Mouse (Mus musculus) midbrain, embryonic 13.5 days (tissue): ENCODE data around the gene Susd6. TPM values are rescaled to one million over a fixed set of nuclear protein-coding genes. Genes with fewer than 3 reads are reported as not detected.
"Not testable (repeated sequence)": the region's sequence is repeated elsewhere in the genome, so short reads cannot be mapped to it uniquely, and the experiment has no call there.

ENCODE experiments used
- ATAC-seq: fragments of 200-750 bp; cut with Nextera tagmentation; 2 replicates; pipeline ENCODE4 v1.8.0; 2017; ENCODE audit warnings: mild to moderate bottlenecking, moderate TSS enrichment, moderate library complexity
- H3K27ac ChIP-seq: fragments of 300-500 bp; sonication (generic); 2 replicates; pipeline ENCODE4 v1.5.1; 2015; ENCODE audit warnings: inconsistent platforms, mild to moderate bottlenecking, moderate library complexity
- H3K27me3 ChIP-seq: fragments of 300-500 bp; sonication (generic); 2 replicates; pipeline ENCODE4 v1.6.1; 2015; ENCODE audit warnings: mild to moderate bottlenecking, inconsistent platforms
- H3K36me3 ChIP-seq: fragments of 300-500 bp; sonication (generic); 2 replicates; pipeline ENCODE4 v1.6.1; 2015; ENCODE audit warnings: mild to moderate bottlenecking, inconsistent platforms
- H3K4me1 ChIP-seq: fragments of 300-500 bp; sonication (generic); replicated peaks from 2 replicates; pipeline ENCODE4 v1.6.1; 2015; ENCODE audit warnings: inconsistent platforms
- H3K4me2 ChIP-seq: fragments of 300-500 bp; sonication (generic); replicated peaks from 2 replicates; pipeline ENCODE4 v1.6.1; 2015; ENCODE audit warnings: moderate library complexity, mild to moderate bottlenecking, inconsistent platforms
- H3K4me3 ChIP-seq: fragments of 300-500 bp; sonication (generic); replicated peaks from 2 replicates; pipeline ENCODE4 v1.5.1; 2015; ENCODE audit warnings: mild to moderate bottlenecking, inconsistent platforms
- H3K9ac ChIP-seq: fragments of 300-500 bp; sonication (generic); replicated peaks from 2 replicates; pipeline ENCODE4 v1.6.1; 2015; ENCODE audit warnings: mild to moderate bottlenecking, inconsistent platforms
- H3K9me3 ChIP-seq: fragments of 300-500 bp; sonication (generic); 2 replicates; pipeline ENCODE4 v1.6.1; 2016; ENCODE audit warnings: mild to moderate bottlenecking, inconsistent platforms
- WGBS: fragments of 180-500 bp; shearing (Covaris S2); methylation state at CpG from one replicate; pipeline ENCODE4 v1.1.7; 2015; 5-methylcytosine and 5-hydroxymethylcytosine counted together
- polyA plus RNA-seq: library from polyadenylated mRNA; unstranded; fragments of >200 nt; fragmentation: Nextera tagmentation; extraction: Ambion mirVana; gene quantifications from 2 replicates; pipeline ENCODE4 v1.2.1, GENCODE M21; 2015

Gene Susd6
- polyA plus RNA-seq, 1 experiment from 2014 or later: 14.5 TPM

GRCm38 (mm10) chr12:80788188-80788587 is 2.1 kb upstream of the Susd6 start:
- H3K27ac ChIP-seq: no peak overlapping the region
- WGBS: 93% methylated on average over 3 of the region's 3 CpGs
- H3K27me3 ChIP-seq: no peaks in the 10 kb centered on the region; the same call in 1 of the 2 replicates
- no peaks in the 10 kb centered on the region for H3K36me3 ChIP-seq
- H3K4me2 ChIP-seq: no peak overlapping the region
- H3K9ac ChIP-seq: no peak overlapping the region
- no peaks in the 10 kb centered on the region for H3K9me3 ChIP-seq
- peaks cover 27% of the 10 kb centered on the region for H3K4me1 ChIP-seq
- no peak overlapping the region for H3K4me3 ChIP-seq
- no peak for ATAC-seq

- H3K9ac ChIP-seq, H3K4me2 ChIP-seq, H3K27ac ChIP-seq, H3K9me3 ChIP-seq, H3K4me3 ChIP-seq, H3K27me3 ChIP-seq, H3K36me3 ChIP-seq, ATAC-seq: not testable (repeated sequence)
- 83% methylated on average over 4 of the region's 4 CpGs for WGBS
- peaks cover 35% of the 10 kb centered on the region for H3K4me1 ChIP-seq
Observed at GRCm38 (mm10) chr12:80789276-80789675, 1.0 kb upstream of the Susd6 start.

DNA sequence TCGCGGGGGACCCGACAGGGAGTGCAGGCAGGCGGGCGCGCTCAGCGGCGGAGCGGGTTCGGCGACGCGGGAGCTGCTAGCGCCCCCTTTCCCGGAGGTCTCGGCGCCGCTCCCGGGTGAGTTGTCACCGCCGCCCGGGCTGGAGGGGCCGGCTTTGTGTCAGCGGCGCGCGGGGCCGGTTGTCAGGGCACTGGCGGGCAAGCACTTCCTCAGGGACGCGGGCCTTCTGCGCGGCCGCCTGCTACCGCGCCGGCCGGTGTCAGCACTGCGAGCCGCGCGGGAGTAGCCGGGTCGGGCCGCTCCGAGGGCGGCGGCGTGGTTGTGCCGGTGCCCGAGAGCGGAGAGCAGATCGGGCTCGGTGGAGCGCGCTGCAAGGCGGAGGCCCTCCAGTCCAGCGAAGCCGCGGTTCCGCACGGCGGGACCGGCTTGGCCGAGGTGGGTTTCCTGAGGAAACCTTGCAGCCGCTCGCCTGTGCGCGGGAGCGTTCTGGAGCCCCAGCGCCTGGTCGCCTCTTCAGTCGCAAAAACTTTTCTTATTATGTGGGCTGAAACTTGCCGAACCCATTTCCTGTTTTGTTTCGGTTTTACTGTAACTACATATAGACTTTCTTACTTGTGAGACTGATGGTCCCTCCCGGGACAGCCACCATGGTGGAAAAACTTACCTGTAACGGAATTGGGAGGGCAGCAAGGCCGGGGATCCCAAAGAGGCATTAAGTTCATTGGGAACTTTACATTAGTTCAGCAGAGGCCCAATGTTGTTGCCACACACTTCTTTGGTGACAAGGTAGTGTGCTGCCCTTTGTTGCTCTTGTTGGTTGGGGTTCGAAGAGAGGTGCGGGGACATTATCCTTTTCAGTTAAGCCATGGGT is 625 bp downstream of the Susd6 start:
- Histone ChIP-seq H3K36me3 (no peaks in the 10 kb centered on the region), H3K27me3 (no peaks in the 10 kb centered on the region; the same call in 1 of the 2 replicates), H3K4me1 (peaks cover 44% of the 10 kb centered on the region), H3K4me2 (peak overlapping the region; percentile 87), H3K9ac (peak overlapping the region; percentile 92), H3K9me3 (no peaks in the 10 kb centered on the region), H3K27ac (peak overlapping the region; percentile 98), H3K4me3 (peak overlapping the region; percentile 90)
- WGBS: 1% methylated on average over 74 of the region's 80 CpGs
- no peak for ATAC-seq

DNA sequence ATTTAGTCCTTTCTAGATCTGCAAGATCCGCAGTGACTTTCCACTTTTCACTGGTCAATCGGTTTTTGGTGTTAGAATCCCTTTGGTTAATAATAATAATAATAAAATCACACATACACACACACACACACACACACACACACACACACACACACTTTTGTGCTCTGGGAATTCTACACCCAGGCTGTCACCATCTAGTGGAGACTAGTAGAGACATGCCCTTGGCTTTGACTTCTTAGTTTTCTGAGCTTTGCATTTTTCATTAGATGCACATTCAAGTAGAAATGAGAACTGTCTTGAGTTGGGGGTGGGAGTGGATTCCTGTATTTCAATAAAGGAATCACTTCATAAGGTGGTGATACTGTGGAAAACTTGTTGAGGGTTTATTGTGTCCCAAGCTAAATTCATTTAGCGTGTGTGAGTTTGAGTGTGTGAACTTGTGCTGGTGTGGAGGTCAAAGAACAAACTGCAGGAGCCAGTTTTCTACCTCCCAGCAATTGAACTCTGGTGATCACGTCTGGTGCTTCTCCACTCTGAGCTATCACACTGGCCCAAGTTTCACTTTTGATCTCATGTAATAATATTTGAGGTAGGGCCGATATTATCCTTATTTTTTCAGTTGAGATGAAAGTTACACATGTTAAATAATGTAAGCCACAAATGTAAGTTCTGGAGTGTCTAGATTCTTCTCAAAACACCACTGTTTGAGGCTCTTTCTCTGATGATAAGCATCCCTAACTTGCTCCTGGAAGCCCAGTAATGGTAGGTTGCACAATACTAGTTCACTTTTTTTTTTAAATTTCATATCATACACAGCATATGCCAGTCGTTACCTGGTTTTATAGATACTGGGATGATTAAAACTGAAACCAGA is 1.5 kb downstream of the Susd6 start:
- peak overlapping the region; percentile 87 for H3K4me2 ChIP-seq
- no peaks in the 10 kb centered on the region; the same call in 1 of the 2 replicates for H3K27me3 ChIP-seq
- H3K4me1 ChIP-seq: peaks cover 44% of the 10 kb centered on the region
- H3K4me3 ChIP-seq: peak overlapping the region; percentile 90
- H3K36me3 ChIP-seq: no peaks in the 10 kb centered on the region
- no peak for ATAC-seq
- H3K27ac ChIP-seq: no peak overlapping the region; the same call in 1 of the 2 replicates
- H3K9ac ChIP-seq: peak overlapping the region; percentile 92
- WGBS: 43% methylated on average over 6 of the region's 6 CpGs
- H3K9me3 ChIP-seq: no peaks in the 10 kb centered on the region

- H3K9ac ChIP-seq: no peak overlapping the region
- no peak overlapping the region for H3K27ac ChIP-seq
- 78% methylated on average over 5 of the region's 5 CpGs for WGBS
- ATAC-seq: no peak
- H3K4me2 ChIP-seq: no peak overlapping the region
- H3K9me3 ChIP-seq: no peaks in the 10 kb centered on the region
- no peaks in the 10 kb centered on the region for H3K36me3 ChIP-seq
- H3K4me1 ChIP-seq: peaks cover 44% of the 10 kb centered on the region
- no peak overlapping the region for H3K4me3 ChIP-seq
- no peaks in the 10 kb centered on the region for H3K27me3 ChIP-seq
Observed at GRCm38 (mm10) chr12:80792867-80793266, 2.6 kb downstream of the Susd6 start.

DNA sequence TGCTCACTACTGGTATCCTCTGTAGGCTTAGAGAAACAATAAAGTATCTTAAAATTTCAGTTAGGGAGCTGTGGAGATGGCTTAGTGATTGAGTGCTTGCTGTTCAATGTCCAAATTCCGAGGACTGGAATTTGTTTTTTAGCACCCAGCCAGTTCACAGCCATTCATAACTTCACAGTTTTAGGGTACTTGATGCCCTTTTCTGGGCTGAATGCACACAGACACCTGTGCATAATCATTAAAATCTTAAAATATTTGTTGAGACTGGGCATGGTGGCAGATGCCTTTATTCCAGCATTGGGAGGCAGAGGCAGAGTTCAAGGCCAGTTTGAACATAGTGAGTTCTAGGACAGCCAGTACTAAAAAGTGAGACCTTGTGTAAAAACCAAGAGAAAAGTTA is 3.2 kb downstream of the Susd6 start:
- H3K4me2 ChIP-seq: no peak overlapping the region
- H3K4me3 ChIP-seq: no peak overlapping the region
- ATAC-seq: no peak
- H3K27me3 ChIP-seq: no peaks in the 10 kb centered on the region
- no peak overlapping the region for H3K9ac ChIP-seq
- no peak overlapping the region for H3K27ac ChIP-seq
- no peaks in the 10 kb centered on the region for H3K36me3 ChIP-seq
- H3K4me1 ChIP-seq: peaks cover 50% of the 10 kb centered on the region
- no peaks in the 10 kb centered on the region for H3K9me3 ChIP-seq
- WGBS: 84% methylated on average over 1 of the region's 1 CpGs

GRCm38 (mm10) chr12:80794522-80794921 is 4.2 kb downstream of the Susd6 start:
- no peaks in the 10 kb centered on the region for H3K27me3 ChIP-seq
- H3K27ac ChIP-seq: no peak overlapping the region
- H3K4me3 ChIP-seq: no peak overlapping the region
- no peak overlapping the region for H3K9ac ChIP-seq
- no peak for ATAC-seq
- no peaks in the 10 kb centered on the region for H3K36me3 ChIP-seq
- no peak overlapping the region for H3K4me2 ChIP-seq
- H3K9me3 ChIP-seq: no peaks in the 10 kb centered on the region
- WGBS: 93% methylated on average over 4 of the region's 4 CpGs
- H3K4me1 ChIP-seq: peaks cover 51% of the 10 kb centered on the region

- 65% methylated on average over 2 of the region's 2 CpGs for WGBS
Observed at GRCm38 (mm10) chr12:80794935-80795785, 4.8 kb downstream of the Susd6 start.

DNA sequence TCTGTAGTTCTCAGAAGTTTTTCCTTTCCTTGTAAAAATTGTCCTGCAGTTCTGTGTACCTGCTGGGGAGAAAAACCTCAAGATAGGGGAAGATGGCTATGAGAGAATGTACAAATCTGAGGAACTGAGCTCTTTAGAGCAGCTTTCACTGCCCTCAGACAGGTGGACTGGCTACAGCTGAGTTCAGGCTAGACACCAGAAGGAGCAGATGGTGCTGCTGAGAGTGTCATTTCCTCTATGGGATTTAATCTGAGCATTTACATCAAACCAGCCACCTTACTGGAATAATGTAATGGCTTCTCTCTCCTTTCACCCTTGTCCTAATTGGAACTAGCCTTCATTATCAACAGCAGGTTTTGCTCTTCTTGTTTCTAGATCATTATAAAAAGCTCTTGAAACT is 8.0 kb downstream of the Susd6 start:
- Histone ChIP-seq H3K4me2 (no peak overlapping the region), H3K27ac (no peak overlapping the region), H3K27me3 (no peaks in the 10 kb centered on the region), H3K4me1 (peaks cover 28% of the 10 kb centered on the region), H3K9ac (no peak overlapping the region), H3K9me3 (no peaks in the 10 kb centered on the region), H3K36me3 (no peaks in the 10 kb centered on the region), H3K4me3 (no peak overlapping the region)
- ATAC-seq: no peak

More at GRCm38 (mm10) chr12:80794935-80795785, 4.8 kb downstream of the Susd6 start:
- no peaks in the 10 kb centered on the region for H3K36me3 ChIP-seq
- H3K4me3 ChIP-seq: no peak overlapping the region
- H3K4me2 ChIP-seq: no peak overlapping the region
- H3K4me1 ChIP-seq: peaks cover 45% of the 10 kb centered on the region
- no peak overlapping the region for H3K27ac ChIP-seq
- H3K9me3 ChIP-seq: no peaks in the 10 kb centered on the region
- ATAC-seq: no peak
- H3K27me3 ChIP-seq: no peaks in the 10 kb centered on the region
- H3K9ac ChIP-seq: no peak overlapping the region; the same call in 1 of the 2 replicates

GRCm38 (mm10) chr12:80800156-80800555 is 9.8 kb downstream of the Susd6 start:
- Histone ChIP-seq H3K4me1 (peaks cover 26% of the 10 kb centered on the region), H3K9ac (no peak overlapping the region), H3K36me3 (no peaks in the 10 kb centered on the region), H3K4me2 (no peak overlapping the region), H3K27ac (no peak overlapping the region), H3K9me3 (no peaks in the 10 kb centered on the region), H3K27me3 (no peaks in the 10 kb centered on the region), H3K4me3 (no peak overlapping the region)
- WGBS: 96% methylated on average over 3 of the region's 3 CpGs
- ATAC-seq: no peak

GRCm38 (mm10) chr12:80801443-80801842 is 11.1 kb downstream of the Susd6 start:
- Histone ChIP-seq H3K4me1 (peaks cover 20% of the 10 kb centered on the region), H3K9me3 (no peaks in the 10 kb centered on the region), H3K9ac (no peak overlapping the region), H3K27me3 (no peaks in the 10 kb centered on the region), H3K4me2 (no peak overlapping the region), H3K27ac (no peak overlapping the region), H3K36me3 (no peaks in the 10 kb centered on the region), H3K4me3 (no peak overlapping the region)
- 100% methylated on average over 1 of the region's 1 CpGs for WGBS
- no peak for ATAC-seq
